Mouse (Mus musculus) frontal cortex, postnatal 36 days (tissue): ENCODE data around the gene Eps15.

Experiments
- DNase-seq, 2 experiments: peaks; one replicate each; pipeline ENCODE4 v3.0.0; 2022; ENCODE audit warnings: low spot score in 2 of 2

The Eps15 gene

GRCm38 (mm10) chr4:109433641-109434040 lies 153.6 kb downstream of the Eps15 start:
- no peak for DNase-seq

GRCm38 (mm10) chr4:109434256-109434655 lies 154.2 kb downstream of the Eps15 start:
- DNase-seq = no peak
